Mouse (Mus musculus): ENCODE measurements at regions not wholly inside any gene's neighbourhood (a gene's known extent, or its start where the extent isn't known, plus 50 kb on each side); places are given as distances from the start of the nearest gene placed in this dataset.

DNA sequence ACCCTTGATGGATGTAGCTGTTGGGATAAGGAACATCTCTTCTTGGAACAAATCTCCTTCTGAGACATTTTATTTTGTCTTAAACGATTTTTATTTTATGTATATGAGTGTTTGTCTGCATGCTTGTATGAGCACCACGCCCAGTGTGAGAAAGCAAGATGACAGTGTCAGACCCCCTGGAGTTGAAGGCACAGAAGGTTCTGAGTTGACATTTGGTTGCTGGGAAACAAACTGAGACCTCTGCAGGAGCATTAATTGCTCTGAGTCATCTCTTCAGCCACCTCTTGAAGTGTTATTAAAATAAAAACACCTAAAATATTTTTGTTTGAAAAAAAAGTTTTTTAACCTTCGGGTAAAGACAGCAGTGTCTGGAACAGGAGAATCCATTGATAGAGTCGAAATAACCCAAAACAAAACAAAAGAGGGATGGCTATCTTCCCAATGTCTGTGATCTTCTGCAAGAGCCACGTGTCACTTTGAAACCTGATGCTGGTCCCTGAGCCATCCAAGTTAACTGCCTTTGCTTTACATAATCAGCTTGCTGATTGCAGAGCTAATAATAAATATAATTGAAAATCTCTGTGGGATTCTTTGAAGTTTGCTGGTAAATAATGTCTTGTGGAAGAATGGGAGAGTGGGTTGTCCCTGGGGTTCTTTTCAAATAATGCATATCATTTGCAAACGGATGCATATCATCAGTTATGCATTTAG lies 92.8 kb upstream of the 1700024P04Rik start:
- no peak for TF ChIP-seq GATA4 (IDR thresholded peaks at IDR 0.05; ENCODE audit: insufficient replicate concordance, low read length)

- no peak for TF ChIP-seq GATA4 (IDR thresholded peaks at IDR 0.05; ENCODE audit: insufficient replicate concordance, low read length)
Observed at GRCm38 (mm10) chr13:99075467-99075866, 91.1 kb upstream of the 1700024P04Rik start.

- no peak for TF ChIP-seq GATA4 (IDR thresholded peaks at IDR 0.05; ENCODE audit: insufficient replicate concordance, low read length)
Observed at GRCm38 (mm10) chr13:99071821-99072414, 87.6 kb upstream of the 1700024P04Rik start.

- no peak for TF ChIP-seq GATA4 (IDR thresholded peaks at IDR 0.05; ENCODE audit: insufficient replicate concordance, low read length)
Observed at GRCm38 (mm10) chr13:99071413-99071812, 87.0 kb upstream of the 1700024P04Rik start.

GRCm38 (mm10) chr13:99069767-99070166 lies 85.4 kb upstream of the 1700024P04Rik start:
- TF ChIP-seq GATA4 (IDR thresholded peaks at IDR 0.05; ENCODE audit: insufficient replicate concordance, low read length): no peak

GRCm38 (mm10) chr13:99067504-99067903 lies 83.1 kb upstream of the 1700024P04Rik start:
- no peak for TF ChIP-seq GATA4 (IDR thresholded peaks at IDR 0.05; ENCODE audit: insufficient replicate concordance, low read length)

- no peak for TF ChIP-seq GATA4 (IDR thresholded peaks at IDR 0.05; ENCODE audit: insufficient replicate concordance, low read length)
Observed at GRCm38 (mm10) chr13:99063431-99063830, 79.1 kb upstream of the 1700024P04Rik start.

- no peak for TF ChIP-seq GATA4 (IDR thresholded peaks at IDR 0.05; ENCODE audit: insufficient replicate concordance, low read length)
Observed at GRCm38 (mm10) chr13:99062936-99063335, 78.6 kb upstream of the 1700024P04Rik start.

DNA sequence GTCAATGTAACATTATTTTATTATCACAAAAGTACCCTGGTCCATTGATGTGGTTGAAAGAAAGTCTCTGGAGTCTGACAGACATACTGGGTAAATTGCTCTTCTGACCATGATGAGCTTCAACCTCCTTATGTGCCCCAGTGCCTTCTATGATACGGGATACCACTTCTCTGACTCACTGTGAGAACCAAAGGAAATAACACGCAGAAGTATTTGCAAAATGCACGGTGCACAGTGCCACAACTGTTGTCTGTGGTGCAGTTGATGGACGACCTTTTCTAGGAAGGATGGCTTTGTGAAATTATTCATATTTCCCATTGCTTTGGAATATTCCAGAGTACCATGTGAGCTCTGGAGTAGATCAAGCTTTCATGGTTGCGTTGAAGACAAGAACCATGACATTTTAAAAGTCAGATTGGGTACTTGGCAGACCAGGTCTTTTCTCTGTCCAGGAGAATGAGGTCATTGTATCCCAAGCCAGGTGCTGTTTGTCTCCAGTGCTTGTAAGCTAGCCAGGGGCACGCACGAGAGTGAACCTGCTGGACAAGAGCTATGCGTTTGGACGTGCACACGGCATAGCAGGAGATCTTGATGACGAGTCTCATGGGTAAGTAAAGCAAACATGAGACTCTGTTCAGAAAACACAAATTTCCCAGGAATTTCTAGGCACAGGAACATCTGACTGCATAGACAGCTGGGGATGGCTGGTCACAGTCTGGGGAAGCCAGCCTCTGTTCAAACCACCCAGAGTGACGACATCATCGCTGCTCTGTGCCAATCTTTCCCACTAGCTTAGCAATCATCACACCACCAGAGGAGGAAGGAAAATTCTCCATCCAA lies 74.0 kb upstream of the 1700024P04Rik start:
- TF ChIP-seq GATA4 (IDR thresholded peaks at IDR 0.05; ENCODE audit: insufficient replicate concordance, low read length): no peak

DNA sequence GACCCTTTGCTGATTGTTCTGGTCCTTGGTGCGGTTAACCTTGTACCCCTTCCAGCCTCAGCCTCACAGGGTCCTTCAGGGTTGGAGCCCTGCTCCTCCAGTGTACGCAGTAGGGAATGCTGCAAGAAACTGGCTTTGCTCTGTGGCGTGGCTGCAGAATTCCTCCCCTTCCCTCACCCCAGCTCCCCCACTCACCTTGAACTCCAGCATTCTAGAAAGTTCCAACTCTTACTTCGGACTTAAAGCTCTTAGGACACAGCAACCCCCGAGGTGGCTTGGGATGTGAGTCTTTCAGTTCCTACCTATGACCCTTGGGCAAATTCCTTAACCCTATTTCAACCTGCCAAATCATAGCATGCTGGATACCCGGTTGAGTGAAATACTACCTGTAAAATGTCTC lies 73.3 kb upstream of the 1700024P04Rik start:
- TF ChIP-seq GATA4 (IDR thresholded peaks at IDR 0.05; ENCODE audit: insufficient replicate concordance, low read length): no peak

DNA sequence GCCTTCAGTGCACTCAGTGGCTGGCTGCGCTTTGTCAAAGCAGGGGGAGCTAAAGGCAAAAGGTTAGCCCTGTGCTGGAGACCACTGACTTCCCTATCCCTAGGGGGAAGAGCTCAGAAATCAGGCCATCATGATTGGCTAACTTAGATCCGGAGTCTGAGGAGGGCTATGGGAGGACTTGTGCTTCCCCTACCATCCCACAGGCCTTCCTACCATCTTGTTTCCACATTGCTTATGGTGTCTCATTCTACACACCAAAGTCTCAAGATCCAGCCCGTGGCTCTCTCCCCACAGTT lies 72.9 kb upstream of the 1700024P04Rik start:
- no peak for TF ChIP-seq GATA4 (IDR thresholded peaks at IDR 0.05; ENCODE audit: insufficient replicate concordance, low read length)

- TF ChIP-seq GATA4 (IDR thresholded peaks at IDR 0.05; ENCODE audit: insufficient replicate concordance, low read length): no peak
Observed at GRCm38 (mm10) chr13:99056432-99057292, 72.3 kb upstream of the 1700024P04Rik start.

DNA sequence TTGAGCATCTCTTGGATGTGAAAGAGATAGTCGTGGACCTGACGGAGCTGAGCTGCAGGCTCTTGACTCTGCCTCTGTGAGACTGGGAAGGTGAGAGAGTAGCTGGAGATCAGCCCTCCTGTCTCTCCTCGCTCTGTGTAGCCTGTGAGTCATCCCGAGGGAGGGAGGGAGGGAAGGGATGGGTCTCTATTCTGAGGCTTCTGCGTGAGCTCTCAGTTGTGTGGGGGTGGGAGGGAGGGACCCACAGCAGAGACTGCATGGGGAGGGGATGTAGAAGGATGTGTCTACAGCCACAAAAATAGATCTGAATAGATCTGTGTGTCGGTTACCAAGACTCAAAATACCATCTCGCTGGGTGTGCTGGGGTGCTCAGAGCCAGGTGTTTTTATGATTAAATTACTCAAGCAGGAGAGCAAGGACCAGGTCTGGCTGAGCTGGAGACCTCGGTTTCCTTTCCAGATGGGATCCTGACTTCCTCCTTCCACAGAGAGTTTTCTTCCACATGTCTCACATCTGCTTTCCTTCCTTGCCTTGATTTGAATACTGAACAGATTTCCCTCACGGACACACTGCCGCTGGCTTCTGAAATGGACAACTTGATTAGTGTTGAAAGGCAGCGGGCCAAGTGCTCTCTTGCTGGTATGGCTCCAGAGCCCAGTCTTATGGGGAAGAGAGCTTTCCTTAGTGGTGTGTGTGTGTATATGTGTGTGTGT lies 71.4 kb upstream of the 1700024P04Rik start:
- TF ChIP-seq GATA4 (IDR thresholded peaks at IDR 0.05; ENCODE audit: insufficient replicate concordance, low read length): no peak

DNA sequence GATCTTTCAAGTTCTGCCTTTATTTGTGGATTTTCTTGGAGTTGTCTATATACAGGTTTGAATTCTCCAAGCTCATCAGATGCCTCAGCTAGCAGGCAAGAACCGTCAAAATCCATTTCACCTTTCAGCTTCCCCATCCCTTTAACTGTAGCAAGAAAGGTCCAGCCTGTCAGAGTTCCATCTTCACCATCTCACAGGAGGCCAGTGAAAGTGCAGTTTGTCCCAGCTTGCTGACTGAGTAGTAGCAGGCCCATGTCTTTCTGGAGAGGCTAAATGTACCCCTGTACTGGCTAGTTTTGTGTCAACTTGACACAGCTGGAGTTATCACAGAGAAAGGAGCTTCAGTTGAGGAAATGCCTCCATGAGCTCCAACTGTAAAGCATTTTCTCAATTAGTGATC lies 67.7 kb upstream of the 1700024P04Rik start:
- TF ChIP-seq GATA4 (IDR thresholded peaks at IDR 0.05; ENCODE audit: insufficient replicate concordance, low read length): no peak

DNA sequence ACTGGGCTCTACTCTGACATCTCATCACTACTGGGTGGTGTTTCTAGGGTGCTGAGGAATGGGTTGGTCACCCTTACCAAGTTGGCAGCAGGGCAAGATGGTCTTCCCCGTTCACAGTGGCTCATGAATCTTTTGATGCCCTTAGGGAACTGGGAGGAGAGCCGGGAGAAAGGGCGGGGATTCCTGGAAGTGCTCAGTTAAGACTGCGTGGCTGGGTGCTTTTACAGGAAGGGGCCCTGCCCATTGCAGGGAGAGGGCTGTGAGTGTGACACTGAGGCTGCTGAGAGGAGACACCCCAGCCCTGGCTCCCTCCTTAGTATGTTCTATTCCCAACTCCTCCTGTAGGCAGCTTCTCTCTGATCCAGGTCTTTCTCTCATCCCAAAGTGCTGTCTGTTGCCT lies 65.3 kb upstream of the 1700024P04Rik start:
- TF ChIP-seq GATA4 (IDR thresholded peaks at IDR 0.05; ENCODE audit: insufficient replicate concordance, low read length): no peak
